Mouse (Mus musculus): Measurements from ENCODE around the gene Trpm3. TPM values are rescaled to one million over a fixed set of nuclear protein-coding genes. Genes with fewer than 3 reads are reported as not detected.

Gene Trpm3
- polyA plus RNA-seq, 1 experiment from 2014 or later: 0.23 TPM

DNA sequence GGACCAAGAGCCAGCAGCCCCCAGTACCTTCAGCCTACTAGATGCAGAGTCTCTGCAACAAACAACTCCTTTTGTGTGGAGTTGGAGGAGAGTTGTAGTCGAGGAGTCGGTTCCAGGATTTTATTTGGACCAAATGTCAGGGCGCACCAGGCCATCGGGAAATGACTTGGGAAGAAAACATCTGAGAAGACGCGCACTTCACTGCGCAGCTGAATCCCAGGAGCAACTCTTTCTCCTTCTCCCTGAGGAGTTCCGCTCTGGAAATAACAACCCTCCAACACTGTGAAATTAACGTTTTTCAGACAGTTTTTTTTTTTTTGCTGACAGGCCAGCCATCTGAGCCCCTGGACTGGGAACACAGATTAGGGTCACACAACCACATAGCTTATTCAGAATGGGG is 787.9 kb downstream of the Trpm3 start:
- no peak overlapping the region for H3K9ac ChIP-seq (ENCODE audit: low read depth, low read length)

DNA sequence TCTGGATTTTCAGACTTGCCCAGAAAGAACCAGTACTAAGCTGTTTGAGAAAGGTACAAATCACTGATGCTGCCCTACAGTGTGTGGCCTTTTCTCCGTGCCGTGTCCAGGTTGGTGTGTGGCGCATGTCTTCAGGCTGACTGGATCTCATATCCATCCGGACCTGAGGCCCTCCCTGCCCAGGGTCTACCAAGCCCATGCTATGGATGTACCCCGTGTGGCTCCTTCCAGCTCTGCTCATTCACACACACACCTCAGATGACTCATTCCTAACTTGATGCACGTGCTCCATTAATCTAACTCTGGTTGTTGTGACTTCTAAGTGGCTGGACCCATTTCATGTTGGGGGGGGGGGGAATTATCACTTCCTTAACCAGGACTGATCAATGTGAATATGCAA is 789.5 kb downstream of the Trpm3 start:
- H3K9me3 ChIP-seq (ENCODE audit: control insufficient read depth): no peaks in the 10 kb centered on the region
- ATAC-seq: no peak
- H3K36me3 ChIP-seq (ENCODE audit: control insufficient read depth, insufficient read depth): no peaks in the 10 kb centered on the region
- H3K4me2 ChIP-seq (replicated peaks; ENCODE audit: low read depth): no peak overlapping the region
- no peak overlapping the region for H3K27ac ChIP-seq (ENCODE audit: low read depth, low read length)
- no peaks in the 10 kb centered on the region for H3K4me1 ChIP-seq (replicated peaks; ENCODE audit: control insufficient read depth, insufficient read depth, low read length)
- H3K27me3 ChIP-seq (replicated peaks; ENCODE audit: control insufficient read depth, insufficient read depth, low read length): no peaks in the 10 kb centered on the region
- H3K9ac ChIP-seq (ENCODE audit: low read depth, low read length): no peak overlapping the region
- no peak for TF ChIP-seq CTCF (IDR thresholded peaks at IDR 0.05; ENCODE audit: low read depth)
- no peak overlapping the region for H3K4me3 ChIP-seq (ENCODE audit: low read depth, low read length)
- 88% methylated on average over 6 of the region's 6 CpGs for WGBS

More for the DNA sequence above, 787.9 kb downstream of the Trpm3 start:
- ATAC-seq: no peak
- no peaks in the 10 kb centered on the region for H3K9me3 ChIP-seq (ENCODE audit: control insufficient read depth)
- H3K36me3 ChIP-seq (ENCODE audit: control insufficient read depth, insufficient read depth): no peaks in the 10 kb centered on the region
- WGBS: 82% methylated on average over 9 of the region's 9 CpGs
- no peaks in the 10 kb centered on the region for H3K4me1 ChIP-seq (replicated peaks; ENCODE audit: control insufficient read depth, insufficient read depth, low read length)
- no peak overlapping the region for H3K4me2 ChIP-seq (replicated peaks; ENCODE audit: low read depth)
- no peaks in the 10 kb centered on the region for H3K27me3 ChIP-seq (replicated peaks; ENCODE audit: control insufficient read depth, insufficient read depth, low read length)
- TF ChIP-seq CTCF (IDR thresholded peaks at IDR 0.05; ENCODE audit: low read depth): no peak
- no peak overlapping the region for H3K4me3 ChIP-seq (ENCODE audit: low read depth, low read length)
- H3K27ac ChIP-seq (ENCODE audit: low read depth, low read length): no peak overlapping the region

DNA sequence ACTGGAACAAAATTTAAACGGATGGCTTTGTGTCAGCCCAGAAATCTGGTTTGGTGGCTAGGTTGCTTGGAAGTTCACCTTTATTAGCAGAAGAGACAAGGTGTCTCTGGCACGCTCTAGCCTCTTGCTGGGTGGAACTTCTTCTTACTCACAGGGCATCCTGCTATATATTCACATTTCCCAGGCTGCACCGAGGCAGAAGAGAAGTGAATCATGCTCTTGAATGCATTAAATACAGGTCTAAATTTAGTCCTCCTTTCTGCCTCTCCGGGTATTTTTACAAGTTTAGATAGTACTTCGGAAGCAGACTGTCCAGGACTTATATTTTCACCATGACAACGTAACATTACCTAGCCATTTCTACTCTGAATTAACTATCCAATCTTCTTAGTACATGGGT is 790.9 kb downstream of the Trpm3 start:
- no peaks in the 10 kb centered on the region for H3K27me3 ChIP-seq (replicated peaks; ENCODE audit: control insufficient read depth, insufficient read depth, low read length)
- no peak overlapping the region for H3K9ac ChIP-seq (ENCODE audit: low read depth, low read length)
- 78% methylated on average over 6 of the region's 6 CpGs for WGBS
- H3K4me1 ChIP-seq (replicated peaks; ENCODE audit: control insufficient read depth, insufficient read depth, low read length): no peaks in the 10 kb centered on the region
- no peak for ATAC-seq
- H3K36me3 ChIP-seq (ENCODE audit: control insufficient read depth, insufficient read depth): no peaks in the 10 kb centered on the region
- no peak overlapping the region for H3K27ac ChIP-seq (ENCODE audit: low read depth, low read length)
- no peak overlapping the region for H3K4me2 ChIP-seq (replicated peaks; ENCODE audit: low read depth)
- TF ChIP-seq CTCF (IDR thresholded peaks at IDR 0.05; ENCODE audit: low read depth): no peak
- H3K9me3 ChIP-seq (ENCODE audit: control insufficient read depth): no peaks in the 10 kb centered on the region
- no peak overlapping the region for H3K4me3 ChIP-seq (ENCODE audit: low read depth, low read length)

DNA sequence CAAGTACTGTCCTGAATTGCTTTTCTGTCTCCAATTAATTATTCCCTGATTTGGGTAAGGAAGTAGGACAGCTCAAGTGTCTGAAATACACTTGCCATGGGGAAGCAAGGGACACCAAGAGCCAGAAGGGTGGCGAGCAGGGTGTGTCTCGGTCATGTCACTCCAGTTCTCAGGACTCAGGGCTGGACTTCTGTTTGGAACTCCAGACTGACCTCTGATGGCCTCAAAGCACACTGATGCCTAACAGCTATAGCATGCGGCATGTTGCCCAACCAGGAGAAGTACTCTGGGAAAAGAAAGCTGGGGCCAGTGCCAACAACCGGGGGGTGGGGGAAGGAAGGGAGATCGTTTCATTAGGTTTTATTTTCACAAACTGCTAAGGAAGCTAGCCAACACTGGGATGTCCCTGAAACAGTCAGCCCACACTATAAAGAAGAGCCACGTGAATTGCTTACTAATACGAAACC is 791.6 kb downstream of the Trpm3 start:
- ATAC-seq: no peak
- H3K36me3 ChIP-seq (ENCODE audit: control insufficient read depth, insufficient read depth): no peaks in the 10 kb centered on the region
- no peak overlapping the region for H3K9ac ChIP-seq (ENCODE audit: low read depth, low read length)
- H3K9me3 ChIP-seq (ENCODE audit: control insufficient read depth): no peaks in the 10 kb centered on the region
- no peaks in the 10 kb centered on the region for H3K27me3 ChIP-seq (replicated peaks; ENCODE audit: control insufficient read depth, insufficient read depth, low read length)
- no peak for TF ChIP-seq CTCF (IDR thresholded peaks at IDR 0.05; ENCODE audit: low read depth)
- WGBS: 63% methylated on average over 7 of the region's 7 CpGs
- no peak overlapping the region for H3K27ac ChIP-seq (ENCODE audit: low read depth, low read length)
- H3K4me3 ChIP-seq (ENCODE audit: low read depth, low read length): no peak overlapping the region
- no peaks in the 10 kb centered on the region for H3K4me1 ChIP-seq (replicated peaks; ENCODE audit: control insufficient read depth, insufficient read depth, low read length)
- no peak overlapping the region for H3K4me2 ChIP-seq (replicated peaks; ENCODE audit: low read depth)

DNA sequence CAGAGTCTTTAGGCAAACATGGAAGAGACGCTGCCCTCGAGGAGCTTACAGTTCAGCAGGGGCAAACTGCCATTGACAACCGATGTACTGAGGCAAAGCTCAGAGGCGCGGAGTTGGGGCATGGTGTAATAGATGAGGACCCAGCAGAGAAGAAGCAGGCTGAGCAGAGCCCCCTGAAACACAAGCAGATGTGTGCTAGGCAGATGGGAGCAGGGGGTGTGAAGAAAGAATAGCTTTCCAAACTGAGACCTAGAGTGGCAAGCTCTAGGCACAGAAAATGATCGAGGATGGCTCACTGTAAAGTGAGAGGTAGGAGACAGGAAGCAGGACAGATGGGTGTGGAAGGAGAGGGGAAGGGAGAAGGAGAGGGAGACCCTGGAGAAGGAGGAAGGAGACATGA is 792.2 kb downstream of the Trpm3 start:
- no peak overlapping the region for H3K4me2 ChIP-seq (replicated peaks; ENCODE audit: low read depth)
- no peaks in the 10 kb centered on the region for H3K9me3 ChIP-seq (ENCODE audit: control insufficient read depth)
- H3K36me3 ChIP-seq (ENCODE audit: control insufficient read depth, insufficient read depth): no peaks in the 10 kb centered on the region
- H3K4me1 ChIP-seq (replicated peaks; ENCODE audit: control insufficient read depth, insufficient read depth, low read length): no peaks in the 10 kb centered on the region
- no peak overlapping the region for H3K9ac ChIP-seq (ENCODE audit: low read depth, low read length)
- ATAC-seq: no peak
- no peaks in the 10 kb centered on the region for H3K27me3 ChIP-seq (replicated peaks; ENCODE audit: control insufficient read depth, insufficient read depth, low read length)
- H3K27ac ChIP-seq (ENCODE audit: low read depth, low read length): no peak overlapping the region
- 78% methylated on average over 6 of the region's 6 CpGs for WGBS
- no peak for TF ChIP-seq CTCF (IDR thresholded peaks at IDR 0.05; ENCODE audit: low read depth)
- no peak overlapping the region for H3K4me3 ChIP-seq (ENCODE audit: low read depth, low read length)

DNA sequence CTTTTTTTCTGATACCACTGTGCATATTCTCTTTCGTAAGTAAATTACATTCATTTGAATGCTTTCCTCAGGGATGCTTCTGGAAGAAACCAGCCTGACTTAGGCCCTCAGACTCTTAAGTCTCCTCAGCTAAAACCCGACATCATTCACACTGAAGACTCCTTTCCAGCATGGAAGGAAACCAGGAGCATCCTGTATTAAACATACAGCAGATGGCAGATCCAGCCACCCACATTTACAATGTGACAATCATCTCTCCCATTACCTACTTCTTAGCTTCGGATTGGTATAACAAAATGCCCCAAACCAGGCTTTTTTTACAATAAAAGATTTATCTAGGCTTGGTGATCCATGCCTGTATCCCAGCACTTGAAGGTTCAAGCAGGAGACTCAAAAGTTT is 796.2 kb downstream of the Trpm3 start:
- WGBS: 77% methylated on average over 3 of the region's 3 CpGs

More for the DNA sequence above, 796.2 kb downstream of the Trpm3 start:
- Histone ChIP-seq H3K9ac (ENCODE audit: low read depth, low read length) (no peak overlapping the region), H3K4me2 (replicated peaks; ENCODE audit: low read depth) (no peak overlapping the region), H3K9me3 (ENCODE audit: control insufficient read depth) (no peaks in the 10 kb centered on the region), H3K4me1 (replicated peaks; ENCODE audit: control insufficient read depth, insufficient read depth, low read length) (no peaks in the 10 kb centered on the region; the same call in 1 of the 2 replicates), H3K36me3 (ENCODE audit: control insufficient read depth, insufficient read depth) (no peaks in the 10 kb centered on the region), H3K27me3 (replicated peaks; ENCODE audit: control insufficient read depth, insufficient read depth, low read length) (no peaks in the 10 kb centered on the region), H3K27ac (ENCODE audit: low read depth, low read length) (no peak overlapping the region), H3K4me3 (ENCODE audit: low read depth, low read length) (no peak overlapping the region)
- ATAC-seq: no peak
- no peak for TF ChIP-seq CTCF (IDR thresholded peaks at IDR 0.05; ENCODE audit: low read depth)
